Mouse (Mus musculus): ENCODE measurements around the gene Gpn2. TPM values are rescaled to one million over a fixed set of nuclear protein-coding genes. Genes with fewer than 3 reads are reported as not detected.

Gene Gpn2
- polyA plus RNA-seq, 1 experiment from 2014 or later = 23.9 TPM

GRCm38 (mm10) chr4:133612416-133612815 is 28.3 kb downstream of the Gpn2 start:
- WGBS = 95% methylated on average over 7 of the region's 7 CpGs
- Histone ChIP-seq H3K27ac (ENCODE audit: low read depth, low read length) (no peak overlapping the region), H3K36me3 (ENCODE audit: control insufficient read depth, insufficient read depth, low read length) (peaks cover 36% of the 10 kb centered on the region), H3K9me3 (ENCODE audit: control insufficient read depth, low read length) (peaks cover 3% of the 10 kb centered on the region; the same call in 1 of the 2 replicates), H3K9ac (ENCODE audit: low read depth, low read length) (no peak overlapping the region), H3K27me3 (ENCODE audit: control insufficient read depth, insufficient read depth, low read length) (no peaks in the 10 kb centered on the region), H3K4me1 (ENCODE audit: control insufficient read depth, insufficient read depth, low read length) (no peaks in the 10 kb centered on the region), H3K4me3 (ENCODE audit: low read length) (no peak overlapping the region), H3K4me2 (replicated peaks; ENCODE audit: low read depth, low read length) (no peak overlapping the region)
- ATAC-seq (ENCODE audit: low FRiP score, low TSS enrichment) = no peak

- WGBS = 95% methylated on average over 8 of the region's 8 CpGs
- H3K4me1 ChIP-seq (ENCODE audit: control insufficient read depth, insufficient read depth, low read length) = no peaks in the 10 kb centered on the region
- ATAC-seq (ENCODE audit: low FRiP score, low TSS enrichment) = no peak
These were observed 28.9 kb downstream of the Gpn2 start for GRCm38 (mm10) chr4:133613026-133613425.

DNA sequence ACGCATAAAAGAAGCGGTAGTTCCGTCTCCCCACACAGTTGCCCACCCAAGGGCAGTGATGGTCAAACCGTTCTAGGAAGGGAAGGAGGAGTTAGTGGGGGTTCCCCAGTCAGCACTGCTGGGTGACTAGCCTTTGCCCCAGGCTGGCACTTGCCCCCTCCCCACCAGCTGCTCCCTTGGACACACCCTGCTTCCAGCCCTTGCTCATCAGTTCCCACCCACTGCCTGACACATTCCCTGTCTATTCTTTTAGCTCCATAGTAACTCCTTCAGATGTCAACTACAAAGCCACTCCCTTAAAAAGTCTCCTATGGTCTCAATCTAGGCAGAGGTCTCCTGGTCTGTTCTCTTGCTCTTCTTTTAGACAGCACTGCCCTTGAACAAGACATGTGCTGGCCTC is 29.7 kb downstream of the Gpn2 start:
- peaks cover 30% of the 10 kb centered on the region for H3K36me3 ChIP-seq (ENCODE audit: control insufficient read depth, insufficient read depth, low read length)
- H3K9ac ChIP-seq (ENCODE audit: low read depth, low read length) = no peak overlapping the region
- H3K4me2 ChIP-seq (replicated peaks; ENCODE audit: low read depth, low read length) = no peak overlapping the region
- no peak overlapping the region for H3K4me3 ChIP-seq (ENCODE audit: low read length)
- no peak for ATAC-seq (ENCODE audit: low FRiP score, low TSS enrichment)
- H3K4me1 ChIP-seq (ENCODE audit: control insufficient read depth, insufficient read depth, low read length) = no peaks in the 10 kb centered on the region
- 80% methylated on average over 4 of the region's 4 CpGs for WGBS
- H3K27ac ChIP-seq (ENCODE audit: low read depth, low read length) = no peak overlapping the region
- H3K27me3 ChIP-seq (ENCODE audit: control insufficient read depth, insufficient read depth, low read length) = no peaks in the 10 kb centered on the region
- peaks cover 3% of the 10 kb centered on the region; the same call in 1 of the 2 replicates for H3K9me3 ChIP-seq (ENCODE audit: control insufficient read depth, low read length)

More at GRCm38 (mm10) chr4:133613026-133613425, 28.9 kb downstream of the Gpn2 start:
- Histone ChIP-seq H3K27ac (ENCODE audit: low read depth, low read length) (no peak overlapping the region), H3K9ac (ENCODE audit: low read depth, low read length) (no peak overlapping the region), H3K9me3 (ENCODE audit: control insufficient read depth, low read length) (peaks cover 3% of the 10 kb centered on the region; the same call in 1 of the 2 replicates), H3K4me3 (ENCODE audit: low read length) (no peak overlapping the region), H3K36me3 (ENCODE audit: control insufficient read depth, insufficient read depth, low read length) (peaks cover 38% of the 10 kb centered on the region), H3K27me3 (ENCODE audit: control insufficient read depth, insufficient read depth, low read length) (no peaks in the 10 kb centered on the region), H3K4me2 (replicated peaks; ENCODE audit: low read depth, low read length) (no peak overlapping the region)

- 93% methylated on average over 8 of the region's 8 CpGs for WGBS
- Histone ChIP-seq H3K9ac (ENCODE audit: low read depth, low read length) (no peak overlapping the region), H3K9me3 (ENCODE audit: control insufficient read depth, low read length) (peaks cover 3% of the 10 kb centered on the region; the same call in 1 of the 2 replicates), H3K27me3 (ENCODE audit: control insufficient read depth, insufficient read depth, low read length) (no peaks in the 10 kb centered on the region), H3K36me3 (ENCODE audit: control insufficient read depth, insufficient read depth, low read length) (peaks cover 29% of the 10 kb centered on the region), H3K27ac (ENCODE audit: low read depth, low read length) (no peak overlapping the region), H3K4me2 (replicated peaks; ENCODE audit: low read depth, low read length) (no peak overlapping the region), H3K4me3 (ENCODE audit: low read length) (no peak overlapping the region), H3K4me1 (ENCODE audit: control insufficient read depth, insufficient read depth, low read length) (no peaks in the 10 kb centered on the region)
- no peak for ATAC-seq (ENCODE audit: low FRiP score, low TSS enrichment)
These were observed 30.2 kb downstream of the Gpn2 start for GRCm38 (mm10) chr4:133614274-133614761.

DNA sequence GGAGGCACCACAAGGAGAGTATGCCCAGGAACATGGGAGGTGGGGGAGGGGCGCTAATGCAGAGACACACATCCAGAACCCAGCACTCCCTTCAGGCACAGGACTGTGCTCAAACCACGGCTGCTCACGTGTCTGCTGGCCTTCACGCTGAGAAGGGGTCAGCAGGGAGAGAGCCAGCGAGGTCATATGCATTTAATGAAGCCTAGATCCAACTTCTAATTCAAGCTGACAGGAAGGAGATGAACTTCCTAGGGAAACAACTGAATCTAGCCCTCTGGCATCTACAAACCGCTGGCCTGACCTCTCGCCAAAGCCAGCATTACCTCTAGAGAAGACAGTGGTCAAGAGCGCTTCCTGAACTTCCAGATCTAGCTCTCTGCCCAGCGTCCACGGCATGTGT is 31.3 kb downstream of the Gpn2 start:
- no peak for ATAC-seq (ENCODE audit: low FRiP score, low TSS enrichment)
- WGBS = 75% methylated on average over 10 of the region's 10 CpGs

GRCm38 (mm10) chr4:133617936-133618335 is 33.8 kb downstream of the Gpn2 start:
- Histone ChIP-seq H3K4me3 (ENCODE audit: low read length) (no peak overlapping the region), H3K27ac (ENCODE audit: low read depth, low read length) (no peak overlapping the region), H3K9ac (ENCODE audit: low read depth, low read length) (no peak overlapping the region), H3K4me1 (ENCODE audit: control insufficient read depth, insufficient read depth, low read length) (no peaks in the 10 kb centered on the region), H3K4me2 (replicated peaks; ENCODE audit: low read depth, low read length) (no peak overlapping the region), H3K36me3 (ENCODE audit: control insufficient read depth, insufficient read depth, low read length) (peaks cover 27% of the 10 kb centered on the region; the same call in 1 of the 2 replicates), H3K27me3 (ENCODE audit: control insufficient read depth, insufficient read depth, low read length) (no peaks in the 10 kb centered on the region), H3K9me3 (ENCODE audit: control insufficient read depth, low read length) (no peaks in the 10 kb centered on the region)
- 89% methylated on average over 11 of the region's 11 CpGs for WGBS
- no peak for ATAC-seq (ENCODE audit: low FRiP score, low TSS enrichment)

More for the DNA sequence above, 31.3 kb downstream of the Gpn2 start:
- Histone ChIP-seq H3K9ac (ENCODE audit: low read depth, low read length) (no peak overlapping the region), H3K4me2 (replicated peaks; ENCODE audit: low read depth, low read length) (no peak overlapping the region), H3K27ac (ENCODE audit: low read depth, low read length) (no peak overlapping the region), H3K4me3 (ENCODE audit: low read length) (no peak overlapping the region), H3K9me3 (ENCODE audit: control insufficient read depth, low read length) (peaks cover 3% of the 10 kb centered on the region; the same call in 1 of the 2 replicates), H3K36me3 (ENCODE audit: control insufficient read depth, insufficient read depth, low read length) (peaks cover 32% of the 10 kb centered on the region), H3K4me1 (ENCODE audit: control insufficient read depth, insufficient read depth, low read length) (no peaks in the 10 kb centered on the region), H3K27me3 (ENCODE audit: control insufficient read depth, insufficient read depth, low read length) (no peaks in the 10 kb centered on the region)

DNA sequence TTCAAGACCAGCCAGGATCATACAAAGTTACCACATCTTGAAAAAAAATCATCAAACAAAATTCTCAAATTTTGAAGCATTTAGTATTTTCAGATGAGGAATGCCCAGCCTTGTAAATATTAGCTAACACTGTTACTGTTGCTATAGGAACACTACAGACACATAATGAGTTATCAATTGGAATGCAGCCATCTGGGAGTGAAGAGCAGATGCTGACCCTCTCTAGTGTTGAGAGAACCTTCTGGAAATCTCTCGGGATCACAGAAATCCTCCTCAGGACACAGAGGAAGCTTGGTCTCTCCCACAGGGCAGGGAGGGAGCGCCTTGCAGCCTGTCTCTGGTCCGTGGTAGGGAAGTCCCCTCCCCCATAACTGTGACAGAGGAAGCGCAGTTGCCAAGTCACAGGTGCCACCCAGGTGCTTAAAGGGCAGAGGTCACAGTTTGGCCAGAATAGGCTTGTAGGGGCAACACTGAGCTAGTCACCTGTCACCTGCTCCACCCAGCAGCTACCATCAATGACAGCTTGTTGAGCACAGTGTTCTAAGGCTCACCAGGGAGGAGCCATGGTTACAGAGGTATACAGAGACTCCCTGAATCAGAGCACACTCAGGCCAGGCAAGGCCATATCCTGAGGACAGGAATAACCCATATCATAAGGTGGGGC is 35.4 kb downstream of the Gpn2 start:
- no peaks in the 10 kb centered on the region for H3K27me3 ChIP-seq (ENCODE audit: control insufficient read depth, insufficient read depth, low read length)
- H3K4me1 ChIP-seq (ENCODE audit: control insufficient read depth, insufficient read depth, low read length) = no peaks in the 10 kb centered on the region
- WGBS = 74% methylated on average over 4 of the region's 4 CpGs
- no peak overlapping the region for H3K4me2 ChIP-seq (replicated peaks; ENCODE audit: low read depth, low read length)
- H3K9ac ChIP-seq (ENCODE audit: low read depth, low read length) = no peak overlapping the region
- H3K27ac ChIP-seq (ENCODE audit: low read depth, low read length) = no peak overlapping the region
- H3K36me3 ChIP-seq (ENCODE audit: control insufficient read depth, insufficient read depth, low read length) = peaks cover 18% of the 10 kb centered on the region; the same call in 1 of the 2 replicates
- H3K4me3 ChIP-seq (ENCODE audit: low read length) = no peak overlapping the region
- no peak for ATAC-seq (ENCODE audit: low FRiP score, low TSS enrichment)
- H3K9me3 ChIP-seq (ENCODE audit: control insufficient read depth, low read length) = no peaks in the 10 kb centered on the region

GRCm38 (mm10) chr4:133620668-133621067 is 36.5 kb downstream of the Gpn2 start:
- peaks cover 11% of the 10 kb centered on the region; the same call in 1 of the 2 replicates for H3K36me3 ChIP-seq (ENCODE audit: control insufficient read depth, insufficient read depth, low read length)
- no peak overlapping the region for H3K4me2 ChIP-seq (replicated peaks; ENCODE audit: low read depth, low read length)
- H3K27me3 ChIP-seq (ENCODE audit: control insufficient read depth, insufficient read depth, low read length) = no peaks in the 10 kb centered on the region
- H3K9me3 ChIP-seq (ENCODE audit: control insufficient read depth, low read length) = no peaks in the 10 kb centered on the region
- H3K4me1 ChIP-seq (ENCODE audit: control insufficient read depth, insufficient read depth, low read length) = peaks cover 6% of the 10 kb centered on the region; the same call in 1 of the 2 replicates
- no peak overlapping the region for H3K4me3 ChIP-seq (ENCODE audit: low read length)
- H3K27ac ChIP-seq (ENCODE audit: low read depth, low read length) = no peak overlapping the region
- H3K9ac ChIP-seq (ENCODE audit: low read depth, low read length) = no peak overlapping the region
- 86% methylated on average over 8 of the region's 8 CpGs for WGBS
- no peak for ATAC-seq (ENCODE audit: low FRiP score, low TSS enrichment)

GRCm38 (mm10) chr4:133622161-133622695 is 38.1 kb downstream of the Gpn2 start:
- no peak for ATAC-seq (ENCODE audit: low FRiP score, low TSS enrichment)
- H3K9me3 ChIP-seq (ENCODE audit: control insufficient read depth, low read length) = no peaks in the 10 kb centered on the region
- no peak overlapping the region for H3K4me3 ChIP-seq (ENCODE audit: low read length)
- H3K9ac ChIP-seq (ENCODE audit: low read depth, low read length) = no peak overlapping the region
- H3K36me3 ChIP-seq (ENCODE audit: control insufficient read depth, insufficient read depth, low read length) = peaks cover 15% of the 10 kb centered on the region
- 81% methylated on average over 11 of the region's 11 CpGs for WGBS
- H3K27ac ChIP-seq (ENCODE audit: low read depth, low read length) = no peak overlapping the region
- H3K4me2 ChIP-seq (replicated peaks; ENCODE audit: low read depth, low read length) = no peak overlapping the region
- peaks cover 16% of the 10 kb centered on the region for H3K4me1 ChIP-seq (ENCODE audit: control insufficient read depth, insufficient read depth, low read length)
- no peaks in the 10 kb centered on the region for H3K27me3 ChIP-seq (ENCODE audit: control insufficient read depth, insufficient read depth, low read length)

All from kidney, embryonic 14.5 days (tissue).